Mouse (Mus musculus) left cerebral cortex, postnatal 25 days (tissue): ENCODE measurements at regions not wholly inside any gene's neighbourhood (a gene's known extent, or its start where the extent isn't known, plus 50 kb on each side); places are given as distances from the start of the nearest gene placed in this dataset.

Source experiments
- DNase-seq, 2 experiments: peaks; one replicate each; pipeline ENCODE4 v3.0.0; 2022; ENCODE audit warnings: low spot score in 2 of 2, mixed read lengths in 1 of 2
- intact Hi-C: fragments of 180-260 bp; cut with DNase I; formaldehyde crosslinking; loops from one replicate; pipeline ENCODE4 v1.15.1; 2025

GRCm38 (mm10) chr15:61441734-61442398, 519.1 kb upstream of the A1bg start:
- no peak for DNase-seq
- intact Hi-C loops = no loop called here

- intact Hi-C loops = no loop called here
- no peak for DNase-seq
These were observed 518.2 kb upstream of the A1bg start for GRCm38 (mm10) chr15:61441012-61441411.

- intact Hi-C loops = no loop called here
- no peak for DNase-seq
These were observed 517.5 kb upstream of the A1bg start for GRCm38 (mm10) chr15:61440284-61440683.

- intact Hi-C loops = no loop called here
- DNase-seq = no peak
These were observed 516.9 kb upstream of the A1bg start for GRCm38 (mm10) chr15:61439623-61440170.

GRCm38 (mm10) chr15:61428818-61429415, 506.1 kb upstream of the A1bg start:
- intact Hi-C loops = loop anchor here (10.0 kb wide), 1 partner anchor 346 kb away; no protein-coding TSS in a partner anchor
- no peak for DNase-seq

GRCm38 (mm10) chr15:61422989-61423388, 500.2 kb upstream of the A1bg start:
- intact Hi-C loops = loop anchor here (10.0 kb wide), 1 partner anchor 352 kb away; no protein-coding TSS in a partner anchor
- no peak for DNase-seq

- intact Hi-C loops = no loop called here
- DNase-seq = no peak
These were observed 494.7 kb upstream of the A1bg start for GRCm38 (mm10) chr15:61417506-61417905.

- DNase-seq = peak in 1 of 2 experiments; percentile 15
- intact Hi-C loops = no loop called here
These were observed 494.0 kb upstream of the A1bg start for GRCm38 (mm10) chr15:61416841-61417240.

GRCm38 (mm10) chr15:61415626-61416025, 492.8 kb upstream of the A1bg start:
- DNase-seq = no peak
- intact Hi-C loops = no loop called here

- intact Hi-C loops = no loop called here
These were observed 489.0 kb upstream of the A1bg start for GRCm38 (mm10) chr15:61411821-61412220.

GRCm38 (mm10) chr15:61410789-61411188, 488.0 kb upstream of the A1bg start:
- DNase-seq = no peak
- intact Hi-C loops = no loop called here

More at GRCm38 (mm10) chr15:61411821-61412220, 489.0 kb upstream of the A1bg start:
- DNase-seq = no peak

- no peak for DNase-seq
- intact Hi-C loops = loop anchor here (5.0 kb wide), 1 partner anchor 251 kb away; no protein-coding TSS in a partner anchor
These were observed 485.8 kb upstream of the A1bg start for GRCm38 (mm10) chr15:61408621-61409020.

- DNase-seq = peak in 1 of 2 experiments; percentile 19
- intact Hi-C loops = no loop called here
These were observed 477.9 kb upstream of the A1bg start for GRCm38 (mm10) chr15:61400720-61401119.

GRCm38 (mm10) chr15:61399971-61400370, 477.2 kb upstream of the A1bg start:
- intact Hi-C loops = loop anchor here (5.0 kb wide), 1 partner anchor 582 kb away; no protein-coding TSS in a partner anchor
- DNase-seq = no peak

GRCm38 (mm10) chr15:61398829-61399228, 476.0 kb upstream of the A1bg start:
- intact Hi-C loops = loop anchor here (5.0 kb wide), 1 partner anchor 583 kb away; no protein-coding TSS in a partner anchor
- no peak for DNase-seq

- intact Hi-C loops = loop anchor here (5.0 kb wide), 1 partner anchor 585 kb away; no protein-coding TSS in a partner anchor
- no peak for DNase-seq
These were observed 474.2 kb upstream of the A1bg start for GRCm38 (mm10) chr15:61397061-61397460.

GRCm38 (mm10) chr15:61395296-61395826, 472.5 kb upstream of the A1bg start:
- intact Hi-C loops = loop anchor here (5.0 kb wide), 1 partner anchor 587 kb away; no protein-coding TSS in a partner anchor
- peak in 1 of 2 experiments; percentile 15 for DNase-seq

- intact Hi-C loops = no loop called here
- no peak for DNase-seq
These were observed 457.9 kb upstream of the A1bg start for GRCm38 (mm10) chr15:61380666-61381065.

GRCm38 (mm10) chr15:61366276-61366675, 443.5 kb upstream of the A1bg start:
- DNase-seq = no peak
- intact Hi-C loops = no loop called here

GRCm38 (mm10) chr15:61365511-61365910, 442.7 kb upstream of the A1bg start:
- intact Hi-C loops = no loop called here
- DNase-seq = no peak
